Mouse (Mus musculus): ENCODE measurements around the gene Cd59b. TPM values are rescaled to one million over a fixed set of nuclear protein-coding genes. Genes with fewer than 3 reads are reported as not detected.

Gene Cd59b
- polyA plus RNA-seq, 1 experiment, result not detected

DNA sequence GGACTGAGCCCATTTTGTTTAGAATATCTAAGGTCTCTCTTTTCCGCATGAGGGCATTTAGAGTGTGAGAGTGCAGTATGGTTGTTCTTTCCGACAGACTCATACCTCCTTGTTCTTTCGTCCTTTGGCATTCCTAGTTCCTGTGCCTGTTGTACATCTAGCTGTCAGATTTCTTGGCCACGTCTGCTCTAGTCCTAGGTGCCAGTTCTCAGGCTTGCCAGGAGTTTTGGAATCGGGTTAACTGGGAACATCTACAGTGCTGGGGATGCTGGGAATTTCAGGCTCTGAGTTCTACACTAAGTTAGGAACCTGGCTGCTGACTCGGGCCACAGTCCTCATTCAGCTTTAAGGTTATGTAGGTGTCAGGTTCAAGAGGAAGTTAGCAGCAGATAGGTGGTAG, 34.1 kb upstream of the Cd59b start:
- H3K4me1 ChIP-seq (ENCODE audit: control insufficient read depth, insufficient read depth, low read length), result peaks cover 3% of the 10 kb centered on the region; the same call in 1 of the 2 replicates
- WGBS, result 67% methylated on average over 6 of the region's 6 CpGs
- TF ChIP-seq POLR2A (IDR thresholded peaks at IDR 0.05; ENCODE audit: insufficient read depth, low read depth, low read length), result no peak

DNA sequence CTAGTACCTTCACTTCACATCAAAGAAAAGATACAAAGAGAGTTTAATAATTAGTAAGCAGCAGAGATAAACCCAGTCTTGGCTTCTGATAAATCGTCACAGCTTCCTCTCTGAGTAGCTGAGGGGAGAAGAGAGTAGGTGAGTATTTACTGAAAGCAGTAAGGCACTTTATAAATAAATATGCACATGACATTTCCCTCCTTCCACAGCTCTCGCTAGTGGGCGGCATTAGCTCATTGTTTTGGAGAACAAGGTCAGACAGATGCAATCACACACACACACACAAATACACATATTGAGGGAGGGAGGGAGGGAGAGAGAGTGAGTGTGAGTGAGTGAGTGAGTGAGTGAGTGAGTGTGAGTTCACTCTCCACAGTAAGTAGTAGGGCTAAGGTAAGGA, 33.3 kb upstream of the Cd59b start:
- 22% methylated on average over 3 of the region's 3 CpGs for WGBS
- peaks cover 3% of the 10 kb centered on the region; the same call in 1 of the 2 replicates for H3K4me1 ChIP-seq (ENCODE audit: control insufficient read depth, insufficient read depth, low read length)
- H3K27ac ChIP-seq (ENCODE audit: insufficient read depth, low read depth, low read length), result no peak overlapping the region
- TF ChIP-seq POLR2A (IDR thresholded peaks at IDR 0.05; ENCODE audit: insufficient read depth, low read depth, low read length) (no peak), CTCF (IDR thresholded peaks at IDR 0.05; ENCODE audit: insufficient read depth, low read depth, low read length) (no peak)
- H3K4me3 ChIP-seq (ENCODE audit: insufficient read depth, low read depth, low read length), result no peak overlapping the region

More for the DNA sequence above, 34.1 kb upstream of the Cd59b start:
- H3K4me3 ChIP-seq (ENCODE audit: insufficient read depth, low read depth, low read length), result no peak overlapping the region
- H3K27ac ChIP-seq (ENCODE audit: insufficient read depth, low read depth, low read length), result no peak overlapping the region

DNA sequence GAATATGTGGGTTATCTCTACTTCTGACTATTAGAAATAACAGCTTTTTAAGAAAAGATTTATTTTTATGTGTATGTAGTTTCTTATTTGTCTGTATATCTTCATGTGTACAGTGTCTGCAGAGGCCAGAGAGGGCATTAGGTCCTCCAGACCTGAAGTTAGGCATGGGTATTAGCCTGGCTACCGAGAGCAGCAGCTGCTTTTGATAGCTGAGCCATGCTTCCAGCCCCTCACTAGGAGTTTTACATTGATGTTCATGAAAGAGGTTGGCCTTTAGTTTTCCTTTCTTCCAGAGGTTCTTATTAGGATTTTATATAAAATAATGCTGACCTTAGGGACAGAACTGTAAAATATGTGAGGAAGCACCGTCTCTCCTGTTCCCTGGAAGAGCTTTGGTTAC, 31.4 kb upstream of the Cd59b start:
- 86% methylated on average over 2 of the region's 2 CpGs for WGBS
- H3K4me1 ChIP-seq (ENCODE audit: control insufficient read depth, insufficient read depth, low read length), result peaks cover 3% of the 10 kb centered on the region; the same call in 1 of the 2 replicates
- no peak overlapping the region for H3K4me3 ChIP-seq (ENCODE audit: insufficient read depth, low read depth, low read length)
- H3K27ac ChIP-seq (ENCODE audit: insufficient read depth, low read depth, low read length), result no peak overlapping the region
- no peak for TF ChIP-seq POLR2A (IDR thresholded peaks at IDR 0.05; ENCODE audit: insufficient read depth, low read depth, low read length)

DNA sequence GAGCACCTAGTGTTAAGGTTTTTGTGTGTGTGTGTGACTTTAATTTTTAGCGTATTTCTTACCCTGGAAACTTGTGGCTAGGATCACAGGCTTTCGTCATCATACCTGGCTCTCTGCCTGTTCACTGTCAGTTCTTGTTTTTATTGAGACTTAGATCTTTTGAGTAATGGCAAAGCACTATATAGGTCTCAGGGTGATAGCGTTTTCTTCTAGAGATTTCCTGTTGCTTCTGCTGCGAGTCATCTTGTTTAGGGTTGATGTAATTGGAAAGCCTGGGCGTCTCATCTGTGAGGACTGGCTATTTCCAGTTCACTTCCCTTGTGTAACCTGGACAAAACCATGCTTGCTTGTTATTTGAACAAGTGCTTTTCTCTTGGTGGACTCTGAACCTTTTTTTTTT, 28.0 kb upstream of the Cd59b start:
- H3K4me3 ChIP-seq (ENCODE audit: insufficient read depth, low read depth, low read length), result no peak overlapping the region
- TF ChIP-seq CTCF (IDR thresholded peaks at IDR 0.05; ENCODE audit: insufficient read depth, low read depth, low read length), result no peak
- no peak for TF ChIP-seq POLR2A (IDR thresholded peaks at IDR 0.05; ENCODE audit: insufficient read depth, low read depth, low read length)
- no peak overlapping the region for H3K27ac ChIP-seq (ENCODE audit: insufficient read depth, low read depth, low read length)
- WGBS, result 70% methylated on average over 5 of the region's 5 CpGs
- H3K4me1 ChIP-seq (ENCODE audit: control insufficient read depth, insufficient read depth, low read length), result peaks cover 3% of the 10 kb centered on the region; the same call in 1 of the 2 replicates

DNA sequence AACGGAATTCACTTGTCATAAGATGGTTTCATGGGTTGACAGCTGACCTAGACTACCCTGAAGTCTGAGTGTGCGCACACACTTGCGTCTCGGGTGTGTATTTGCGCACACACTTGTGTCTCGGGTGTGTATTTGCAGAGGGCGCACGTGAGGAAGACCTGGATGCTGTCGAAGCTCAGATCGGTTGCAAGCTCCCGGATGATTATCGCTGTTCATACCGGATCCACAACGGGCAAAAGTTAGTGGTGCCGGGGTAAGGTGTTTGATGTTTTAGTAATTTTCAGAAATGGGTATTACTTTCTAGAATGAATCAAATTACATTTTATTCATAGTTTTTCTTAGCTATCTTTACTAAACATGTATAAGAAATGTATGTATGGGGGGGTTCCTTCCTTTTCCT, 26.9 kb upstream of the Cd59b start:
- Histone ChIP-seq H3K4me1 (ENCODE audit: control insufficient read depth, insufficient read depth, low read length) (no peaks in the 10 kb centered on the region), H3K4me3 (ENCODE audit: insufficient read depth, low read depth, low read length) (no peak overlapping the region), H3K27ac (ENCODE audit: insufficient read depth, low read depth, low read length) (no peak overlapping the region)
- TF ChIP-seq CTCF (IDR thresholded peaks at IDR 0.05; ENCODE audit: insufficient read depth, low read depth, low read length) (no peak), POLR2A (IDR thresholded peaks at IDR 0.05; ENCODE audit: insufficient read depth, low read depth, low read length) (no peak)
- WGBS, result 96% methylated on average over 15 of the region's 15 CpGs

DNA sequence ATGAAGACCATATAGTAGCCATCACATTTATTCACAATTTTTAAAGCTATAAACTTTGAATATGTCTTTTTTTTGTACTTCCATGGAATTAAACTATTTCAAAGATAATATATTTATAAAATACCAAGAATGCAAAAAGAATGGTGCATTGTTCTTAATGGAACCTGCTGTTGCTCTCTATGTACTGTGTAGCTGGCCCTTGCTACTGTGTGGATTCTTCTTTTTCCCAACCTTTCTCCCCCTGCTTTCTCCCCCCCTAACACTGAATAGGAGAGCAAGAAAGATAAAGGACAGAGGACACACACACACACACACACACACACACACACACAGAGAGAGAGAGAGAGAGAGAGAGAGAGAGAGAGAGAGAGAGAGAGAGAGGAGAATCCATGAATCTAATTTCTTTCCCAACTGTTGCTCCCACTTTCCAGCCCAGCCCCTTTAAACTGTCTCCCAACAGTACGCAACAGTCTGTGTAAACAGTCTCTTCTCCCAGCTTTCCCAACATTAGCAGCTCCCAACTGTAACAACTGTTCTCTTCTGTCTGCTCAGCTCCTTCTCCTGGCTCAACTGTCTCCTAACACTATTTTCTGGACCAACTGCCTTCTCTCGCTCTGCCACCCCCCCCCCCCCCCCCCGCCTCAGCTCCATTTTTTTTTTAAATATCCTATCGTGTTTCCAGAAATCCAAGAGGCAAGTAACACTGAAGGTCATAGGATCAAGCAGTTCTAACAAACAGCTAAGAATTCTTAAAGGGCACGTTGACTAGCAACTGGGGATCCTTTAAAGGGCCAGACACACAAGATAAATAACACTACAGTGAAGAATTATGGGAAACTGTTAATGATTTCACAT, 25.8 kb upstream of the Cd59b start:
- TF ChIP-seq CTCF (IDR thresholded peaks at IDR 0.05; ENCODE audit: insufficient read depth, low read depth, low read length), result no peak
- TF ChIP-seq POLR2A (IDR thresholded peaks at IDR 0.05; ENCODE audit: insufficient read depth, low read depth, low read length), result no peak
- H3K27ac ChIP-seq (ENCODE audit: insufficient read depth, low read depth, low read length), result no peak overlapping the region
- H3K4me1 ChIP-seq (ENCODE audit: control insufficient read depth, insufficient read depth, low read length), result no peaks in the 10 kb centered on the region
- no peak overlapping the region for H3K4me3 ChIP-seq (ENCODE audit: insufficient read depth, low read depth, low read length)
- 70% methylated on average over 5 of the region's 5 CpGs for WGBS

DNA sequence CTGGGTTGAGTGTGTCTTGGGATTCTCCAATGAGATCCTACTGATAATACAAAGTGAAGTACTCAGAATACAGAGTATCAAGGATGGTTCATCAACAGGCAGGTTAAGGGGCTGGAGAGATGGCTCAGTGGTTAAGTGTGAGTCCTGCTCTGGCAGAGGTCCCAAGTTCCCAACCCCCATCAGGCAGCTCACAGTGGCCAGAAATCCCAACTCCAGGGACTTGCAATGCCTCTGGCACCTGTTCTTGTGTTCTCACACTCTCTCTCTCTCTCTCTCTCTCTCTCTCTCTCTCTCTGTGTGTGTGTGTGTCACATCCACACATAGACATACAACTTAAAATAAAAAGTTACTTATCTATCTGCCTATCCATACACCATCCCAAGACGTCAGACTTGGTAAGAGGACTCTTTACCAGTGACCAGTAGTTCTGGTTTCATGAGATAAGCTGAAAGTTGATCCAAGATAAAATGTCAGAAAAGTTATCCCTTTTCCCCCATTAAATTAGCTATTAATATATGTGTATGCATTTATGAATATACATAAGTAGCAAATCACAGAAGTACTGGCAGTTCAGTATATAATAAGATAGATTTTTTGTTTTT, 25.1 kb upstream of the Cd59b start:
- H3K4me3 ChIP-seq (ENCODE audit: insufficient read depth, low read depth, low read length), result no peak overlapping the region
- H3K27ac ChIP-seq (ENCODE audit: insufficient read depth, low read depth, low read length), result no peak overlapping the region
- no peaks in the 10 kb centered on the region for H3K4me1 ChIP-seq (ENCODE audit: control insufficient read depth, insufficient read depth, low read length)
- TF ChIP-seq POLR2A (IDR thresholded peaks at IDR 0.05; ENCODE audit: insufficient read depth, low read depth, low read length) (no peak), CTCF (IDR thresholded peaks at IDR 0.05; ENCODE audit: insufficient read depth, low read depth, low read length) (no peak)
- WGBS, result 88% methylated on average over 1 of the region's 1 CpGs

DNA sequence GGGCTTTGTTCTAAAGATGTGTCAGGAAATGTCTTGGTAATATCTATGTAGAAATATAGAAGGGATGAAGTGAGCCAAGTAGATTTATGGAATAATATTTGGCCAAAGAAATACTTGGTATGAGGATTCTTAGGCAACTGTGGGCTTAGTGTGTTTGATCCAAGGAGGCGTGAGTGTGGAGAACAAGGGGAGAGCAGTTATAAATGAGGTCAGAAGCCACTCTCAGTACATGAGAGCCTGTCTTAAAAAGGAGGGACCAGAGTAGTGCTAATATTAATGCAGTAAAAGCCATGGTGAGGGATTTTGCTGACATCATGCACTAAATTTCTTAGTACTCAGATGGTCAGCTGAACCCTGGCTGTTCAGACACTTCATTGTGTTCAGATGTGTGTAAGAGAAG, 11.3 kb upstream of the Cd59b start:
- TF ChIP-seq POLR2A (IDR thresholded peaks at IDR 0.05; ENCODE audit: insufficient read depth, low read depth, low read length), result no peak
- TF ChIP-seq CTCF (IDR thresholded peaks at IDR 0.05; ENCODE audit: insufficient read depth, low read depth, low read length), result no peak
- 97% methylated on average over 1 of the region's 1 CpGs for WGBS
- H3K27ac ChIP-seq (ENCODE audit: insufficient read depth, low read depth, low read length), result no peak overlapping the region
- H3K4me1 ChIP-seq (ENCODE audit: control insufficient read depth, insufficient read depth, low read length), result no peaks in the 10 kb centered on the region
- H3K4me3 ChIP-seq (ENCODE audit: insufficient read depth, low read depth, low read length), result no peak overlapping the region

DNA sequence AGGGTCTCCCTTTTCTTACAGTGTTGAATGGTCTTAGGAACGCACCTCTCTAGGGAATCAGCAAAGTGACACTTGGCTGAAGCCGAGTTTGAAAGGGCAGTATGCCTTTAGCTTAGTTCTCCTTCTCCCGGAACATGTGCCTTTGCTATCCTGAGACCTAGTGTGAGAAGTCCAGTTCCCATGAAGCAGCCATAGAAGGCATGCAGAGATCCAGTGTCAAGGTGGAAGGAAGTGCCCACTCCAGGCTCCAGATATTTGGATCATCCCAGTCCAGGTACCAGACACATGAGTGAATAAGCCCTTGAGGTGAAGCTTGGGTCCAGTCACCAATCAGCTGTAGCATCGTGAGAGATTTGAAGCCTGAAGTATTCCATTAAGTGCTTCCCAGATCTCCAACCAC, 10.7 kb upstream of the Cd59b start:
- 91% methylated on average over 4 of the region's 4 CpGs for WGBS
- TF ChIP-seq POLR2A (IDR thresholded peaks at IDR 0.05; ENCODE audit: insufficient read depth, low read depth, low read length), result no peak
- TF ChIP-seq CTCF (IDR thresholded peaks at IDR 0.05; ENCODE audit: insufficient read depth, low read depth, low read length), result no peak
- Histone ChIP-seq H3K27ac (ENCODE audit: insufficient read depth, low read depth, low read length) (no peak overlapping the region), H3K4me1 (ENCODE audit: control insufficient read depth, insufficient read depth, low read length) (no peaks in the 10 kb centered on the region), H3K4me3 (ENCODE audit: insufficient read depth, low read depth, low read length) (no peak overlapping the region)

Data from olfactory bulb, adult 2 months (tissue).